Mouse (Mus musculus): ENCODE data around the gene Shisa3. TPM values are rescaled to one million over a fixed set of nuclear protein-coding genes. Genes with fewer than 3 reads are reported as not detected.

Shisa3 gene
- polyA plus RNA-seq, 1 experiment from 2014 or later = 8.0 TPM

DNA sequence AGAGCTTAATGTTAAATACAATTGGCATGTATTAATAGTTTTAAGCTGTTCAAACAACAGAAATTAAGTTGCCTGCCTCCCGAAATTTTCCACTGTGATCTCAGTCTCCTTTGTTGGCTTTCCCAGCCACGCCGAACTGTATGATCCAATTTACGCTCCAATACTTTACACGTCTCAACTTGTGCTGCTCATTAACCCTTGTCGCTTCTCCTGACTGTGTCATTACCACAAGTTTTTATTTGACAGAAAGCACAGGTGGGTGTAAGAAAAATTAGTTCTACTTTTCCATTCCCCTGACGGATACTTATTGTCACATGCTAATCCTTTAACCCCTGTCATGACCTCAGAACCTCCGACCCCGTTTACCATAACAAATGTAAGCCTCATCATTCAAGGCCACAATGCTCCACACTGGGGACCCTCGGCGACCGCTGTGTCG, 49.2 kb downstream of the Shisa3 start:
- H3K4me2 ChIP-seq (replicated peaks) = no peak overlapping the region
- no peaks in the 10 kb centered on the region; the same call in 1 of the 2 replicates for H3K4me1 ChIP-seq
- no peaks in the 10 kb centered on the region for H3K36me3 ChIP-seq
- no peak overlapping the region for H3K4me3 ChIP-seq
- no peak for ATAC-seq (ENCODE audit: low FRiP score, low read depth)
- H3K27me3 ChIP-seq = peaks cover 24% of the 10 kb centered on the region
- no peak overlapping the region for H3K9ac ChIP-seq
- no peaks in the 10 kb centered on the region for H3K9me3 ChIP-seq
- no peak overlapping the region for H3K27ac ChIP-seq
- 22% methylated on average over 13 of the region's 13 CpGs for WGBS

DNA sequence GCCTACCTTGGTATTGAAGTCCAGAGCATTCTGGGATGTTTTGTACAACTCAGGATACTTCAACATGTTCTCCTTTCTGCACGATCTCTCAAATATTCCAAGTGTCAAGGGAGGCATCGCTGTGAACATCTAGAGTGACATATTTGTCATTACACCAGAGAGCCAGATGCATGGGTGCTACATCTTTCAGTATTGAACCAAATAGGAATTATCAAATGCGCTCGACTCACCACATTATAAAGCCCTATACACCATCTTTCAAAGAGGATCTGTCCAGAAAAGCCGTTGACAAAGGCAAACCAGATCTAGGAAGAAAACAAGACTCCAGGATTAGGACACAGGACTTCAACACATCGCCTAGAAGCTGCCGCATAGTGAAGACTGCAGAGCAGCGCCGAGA, 52.2 kb downstream of the Shisa3 start:
- no peak overlapping the region for H3K27ac ChIP-seq
- no peak overlapping the region for H3K4me2 ChIP-seq (replicated peaks)
- H3K36me3 ChIP-seq = no peaks in the 10 kb centered on the region
- H3K9me3 ChIP-seq = no peaks in the 10 kb centered on the region
- H3K4me3 ChIP-seq = no peak overlapping the region
- H3K9ac ChIP-seq = no peak overlapping the region
- peaks cover 6% of the 10 kb centered on the region; the same call in 1 of the 2 replicates for H3K4me1 ChIP-seq
- WGBS = 88% methylated on average over 9 of the region's 9 CpGs
- no peak for ATAC-seq (ENCODE audit: low FRiP score, low read depth)
- H3K27me3 ChIP-seq = peaks cover 17% of the 10 kb centered on the region

DNA sequence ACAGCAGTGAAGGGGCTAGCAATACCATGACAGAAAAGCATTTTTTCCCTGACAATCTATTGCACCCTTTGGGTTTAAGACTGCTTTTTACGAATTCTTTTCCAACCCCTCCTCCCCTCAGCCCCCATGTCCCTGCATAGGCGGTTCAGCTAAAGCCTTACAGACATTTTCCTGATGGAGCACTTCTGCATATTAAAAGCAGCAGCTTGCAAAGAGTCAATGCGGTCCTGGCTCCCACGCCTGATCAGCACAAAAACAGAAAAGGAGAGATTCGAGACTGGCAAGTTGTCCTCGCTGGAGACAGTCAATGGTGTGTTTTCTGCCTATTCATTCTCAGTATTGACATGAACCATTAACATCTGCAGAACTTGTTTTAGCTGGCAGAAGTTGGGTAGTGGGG, 55.0 kb downstream of the Shisa3 start:
- ATAC-seq (ENCODE audit: low FRiP score, low read depth) = no peak
- H3K9me3 ChIP-seq = no peaks in the 10 kb centered on the region
- no peak overlapping the region for H3K4me2 ChIP-seq (replicated peaks)
- WGBS = 29% methylated on average over 6 of the region's 6 CpGs
- H3K27me3 ChIP-seq = peaks cover 6% of the 10 kb centered on the region
- H3K4me1 ChIP-seq = 0 out of 2 replicates have a peak, but pooled peaks cover 6% of the 10 kb centered on the region
- no peak overlapping the region for H3K4me3 ChIP-seq
- H3K9ac ChIP-seq = no peak overlapping the region
- no peaks in the 10 kb centered on the region for H3K36me3 ChIP-seq
- H3K27ac ChIP-seq = no peak overlapping the region

DNA sequence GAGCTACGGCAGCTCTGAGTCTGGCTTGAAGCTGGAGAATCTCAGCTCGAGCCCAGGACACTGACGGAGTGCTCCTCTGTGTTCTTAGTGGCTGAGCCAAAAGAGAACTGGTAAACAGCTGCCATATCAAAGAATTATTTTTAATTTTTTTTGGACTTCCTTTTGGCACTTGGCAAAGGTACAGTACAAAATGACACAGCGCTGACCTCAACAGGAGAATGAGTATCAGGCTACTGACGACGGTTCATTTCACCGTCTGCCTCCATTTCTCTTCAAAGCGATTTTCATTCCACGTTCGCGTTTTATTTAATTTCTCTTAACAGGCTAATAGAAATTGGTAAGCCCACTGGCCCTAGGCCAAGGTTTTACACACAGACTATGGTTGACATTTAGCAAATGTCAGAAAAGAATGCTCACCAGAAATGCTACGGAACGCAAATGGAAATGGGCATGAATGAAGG, 61.8 kb downstream of the Shisa3 start:
- ATAC-seq (ENCODE audit: low FRiP score, low read depth) = no peak
- no peaks in the 10 kb centered on the region for H3K9me3 ChIP-seq
- WGBS = 55% methylated on average over 13 of the region's 13 CpGs
- 0 out of 2 replicates have a peak overlapping the region, but pooled peaks have one; percentile 19 for H3K4me2 ChIP-seq (replicated peaks)
- H3K4me1 ChIP-seq = 0 out of 2 replicates have a peak, but pooled peaks cover 5% of the 10 kb centered on the region
- H3K27ac ChIP-seq = no peak overlapping the region
- H3K9ac ChIP-seq = no peak overlapping the region
- no peak overlapping the region for H3K4me3 ChIP-seq
- H3K36me3 ChIP-seq = no peaks in the 10 kb centered on the region
- no peaks in the 10 kb centered on the region; the same call in 1 of the 2 replicates for H3K27me3 ChIP-seq

GRCm38 (mm10) chr5:67670158-67670557, 62.5 kb downstream of the Shisa3 start:
- Histone ChIP-seq H3K9me3 (no peaks in the 10 kb centered on the region), H3K36me3 (no peaks in the 10 kb centered on the region), H3K27ac (no peak overlapping the region), H3K4me1 (0 out of 2 replicates have a peak, but pooled peaks cover 5% of the 10 kb centered on the region), H3K27me3 (no peaks in the 10 kb centered on the region; the same call in 1 of the 2 replicates), H3K4me3 (no peak overlapping the region), H3K9ac (no peak overlapping the region), H3K4me2 (replicated peaks) (no peak overlapping the region)
- 83% methylated on average over 6 of the region's 6 CpGs for WGBS
- no peak for ATAC-seq (ENCODE audit: low FRiP score, low read depth)

DNA sequence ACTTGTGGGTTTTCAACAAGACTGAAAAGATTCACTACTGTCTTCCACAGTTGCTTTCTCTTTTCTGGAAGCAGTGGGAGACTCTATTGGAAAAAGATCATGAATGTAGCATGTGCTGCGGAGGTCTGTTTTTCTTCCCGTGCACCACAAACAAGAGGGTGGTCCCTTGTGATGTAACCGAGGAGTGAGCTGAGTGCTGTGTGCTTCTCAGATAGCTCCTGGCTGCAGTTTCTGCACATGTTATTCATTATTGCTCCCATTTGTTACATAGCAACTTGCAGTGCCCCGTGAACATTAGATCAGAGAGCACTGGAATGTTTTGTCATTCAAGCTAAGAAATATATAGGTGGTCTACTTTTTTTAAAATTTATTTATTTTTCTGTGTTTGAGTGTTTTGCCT, 65.3 kb downstream of the Shisa3 start:
- WGBS = 27% methylated on average over 4 of the region's 4 CpGs
- no peak overlapping the region for H3K27ac ChIP-seq

More for the DNA sequence above, 65.3 kb downstream of the Shisa3 start:
- Histone ChIP-seq H3K4me2 (replicated peaks) (no peak overlapping the region), H3K9ac (no peak overlapping the region), H3K27me3 (no peaks in the 10 kb centered on the region; the same call in none of the 2 replicates), H3K36me3 (no peaks in the 10 kb centered on the region), H3K9me3 (no peaks in the 10 kb centered on the region), H3K4me3 (no peak overlapping the region), H3K4me1 (0 out of 2 replicates have a peak, but pooled peaks cover 5% of the 10 kb centered on the region)
- peak; percentile 59; the same call in 1 of the 2 replicates for ATAC-seq (ENCODE audit: low FRiP score, low read depth)

Small RNAs within 50 kb of the gene (microRNA-seq; reads per million reads assigned to microRNA genes)
- not detected for gene Gm23617

Other genes with a start within 250 kb of the Shisa3 start
- gene Bend4, start 179.6 kb upstream of the Shisa3 start, polyA plus RNA-seq (2015; fragmentation: Nextera tagmentation; extraction: Ambion mirVana) = 4.9 and 5.3 TPM in 2 replicates
- gene Atp8a1, start 239.6 kb downstream of the Shisa3 start, polyA plus RNA-seq (2015; fragmentation: Nextera tagmentation; extraction: Ambion mirVana) = 4.7 and 5.4 TPM in 2 replicates

Data from limb, embryonic 13.5 days (tissue).